Mouse (Mus musculus): ENCODE measurements around the gene Nudt6.

DNA sequence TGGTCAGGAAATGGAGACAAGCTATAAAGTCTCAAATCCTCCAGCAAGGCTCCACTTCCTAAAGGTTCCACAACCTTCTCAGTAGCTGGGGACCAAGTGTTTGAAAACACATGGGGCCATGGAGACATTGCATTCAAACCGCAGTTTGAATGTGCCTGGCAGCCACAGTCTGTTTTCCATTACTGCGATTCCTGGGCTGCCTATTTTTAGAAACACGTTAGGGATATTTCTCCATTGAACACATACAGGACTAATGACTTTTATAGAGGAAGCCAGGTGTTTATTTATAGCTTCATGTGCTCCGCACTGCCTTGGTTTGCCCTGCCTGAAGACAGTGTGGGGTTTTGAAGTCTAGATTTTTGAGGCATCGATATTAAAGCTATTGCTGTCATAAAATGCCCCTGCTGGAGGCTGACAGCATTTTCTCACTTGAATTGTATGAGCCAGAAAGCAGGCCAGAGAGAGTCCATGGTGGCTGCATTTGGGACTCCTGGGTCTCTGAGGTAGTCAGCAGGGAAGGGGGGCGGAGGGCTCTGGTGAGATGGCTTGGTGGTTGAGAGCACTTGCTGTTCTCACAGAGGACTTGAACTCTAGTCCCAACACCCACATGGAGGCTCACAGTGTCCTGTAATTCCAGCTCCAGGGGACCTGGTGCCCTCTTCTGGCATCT is 36.8 kb downstream of the Nudt6 start:
- TF ChIP-seq POLR2A (IDR thresholded peaks at IDR 0.05; ENCODE audit: insufficient read length, low read depth), result no peak
- TF ChIP-seq SRF (IDR thresholded peaks at IDR 0.05; ENCODE audit: control insufficient read depth, insufficient read length, low read depth), result no peak
- TF ChIP-seq MAX (IDR thresholded peaks at IDR 0.05; ENCODE audit: low read depth), result no peak
- TF ChIP-seq CEBPB (IDR thresholded peaks at IDR 0.05; ENCODE audit: insufficient read depth, poor library complexity, severe bottlenecking), result no peak
- no peak for TF ChIP-seq TCF12 (IDR thresholded peaks at IDR 0.05; ENCODE audit: insufficient read depth, poor library complexity, severe bottlenecking)
- TF ChIP-seq MYOD1 (IDR thresholded peaks at IDR 0.05; ENCODE audit: control insufficient read depth in 1 of 3, insufficient read length in 2 of 3, low read depth in 2 of 3), result no peak
- no peak for TF ChIP-seq MYOG (IDR thresholded peaks at IDR 0.05; ENCODE audit: control insufficient read depth in 1 of 3, insufficient read depth in 1 of 3, insufficient read length in 2 of 3, low read depth in 2 of 3)
- TF ChIP-seq E2F4 (IDR thresholded peaks at IDR 0.05; ENCODE audit: insufficient read depth), result no peak
- no peak for TF ChIP-seq USF1 (IDR thresholded peaks at IDR 0.05; ENCODE audit: low read depth)
